Mouse (Mus musculus): ENCODE measurements around the gene Slc9b1. TPM values are rescaled to one million over a fixed set of nuclear protein-coding genes. Genes with fewer than 3 reads are reported as not detected.

The Slc9b1 gene
- polyA plus RNA-seq, 1 experiment from 2014 or later: 0.17 TPM

DNA sequence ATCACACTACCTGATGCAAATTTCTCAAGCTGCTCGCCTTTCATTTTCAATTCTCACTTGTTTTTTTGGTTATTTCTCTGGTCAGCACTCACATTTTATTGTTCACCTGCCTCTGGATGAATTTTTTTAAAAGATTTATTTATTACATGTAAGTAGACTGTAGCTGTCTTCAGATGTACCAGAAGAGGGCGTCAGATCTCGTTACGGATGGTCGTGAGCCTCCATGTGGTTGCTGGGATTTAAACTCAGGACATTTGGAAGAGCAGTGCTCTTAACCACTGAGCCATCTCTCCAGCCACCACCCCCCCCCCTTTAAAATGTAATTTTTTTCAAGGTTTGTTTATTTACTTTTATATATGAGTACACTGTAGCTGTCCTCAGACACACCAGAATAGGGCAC is 56.0 kb downstream of the Slc9b1 start:
- Histone ChIP-seq H3K4me2 (ENCODE audit: low read depth, low read length) (no peak overlapping the region), H3K9ac (ENCODE audit: low read depth, low read length) (no peak overlapping the region), H3K27ac (ENCODE audit: low read length) (no peak overlapping the region), H3K4me1 (ENCODE audit: control insufficient read depth, insufficient read depth, low read length) (no peaks in the 10 kb centered on the region), H3K9me3 (ENCODE audit: control insufficient read depth, low read length) (no peaks in the 10 kb centered on the region), H3K36me3 (ENCODE audit: control insufficient read depth, insufficient read depth, low read length) (peaks cover 3% of the 10 kb centered on the region; the same call in 1 of the 2 replicates), H3K27me3 (replicated peaks; ENCODE audit: control insufficient read depth, insufficient read depth, low read length) (no peaks in the 10 kb centered on the region), H3K4me3 (ENCODE audit: low read length) (no peak overlapping the region)
- WGBS: 79% methylated on average over 5 of the region's 5 CpGs
- ATAC-seq: no peak

DNA sequence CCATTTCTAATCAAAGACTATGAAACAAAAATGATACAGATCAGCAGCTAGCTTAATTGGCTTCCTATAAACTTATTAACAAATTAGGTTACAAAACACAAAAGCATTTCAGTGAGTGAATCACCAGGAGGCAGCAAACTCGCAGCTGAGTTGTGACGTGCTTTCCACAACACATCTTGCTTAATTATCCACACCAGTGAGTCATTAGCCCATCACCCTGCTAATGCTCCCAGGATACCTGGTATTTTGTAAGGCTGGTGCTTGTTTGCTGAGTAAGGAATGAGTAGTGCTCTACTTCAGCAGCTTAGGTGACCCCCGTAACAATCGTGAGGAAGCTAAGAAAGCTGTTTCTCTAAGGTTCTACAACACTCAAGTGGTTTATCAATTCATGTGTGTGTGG is 56.8 kb downstream of the Slc9b1 start:
- H3K27me3 ChIP-seq (replicated peaks; ENCODE audit: control insufficient read depth, insufficient read depth, low read length): no peaks in the 10 kb centered on the region
- H3K4me2 ChIP-seq (ENCODE audit: low read depth, low read length): no peak overlapping the region
- ATAC-seq: no peak
- no peak overlapping the region for H3K9ac ChIP-seq (ENCODE audit: low read depth, low read length)
- 82% methylated on average over 4 of the region's 4 CpGs for WGBS
- H3K36me3 ChIP-seq (ENCODE audit: control insufficient read depth, insufficient read depth, low read length): peaks cover 6% of the 10 kb centered on the region
- H3K9me3 ChIP-seq (ENCODE audit: control insufficient read depth, low read length): peaks cover 4% of the 10 kb centered on the region; the same call in 1 of the 2 replicates
- H3K4me3 ChIP-seq (ENCODE audit: low read length): no peak overlapping the region
- H3K4me1 ChIP-seq (ENCODE audit: control insufficient read depth, insufficient read depth, low read length): no peaks in the 10 kb centered on the region
- H3K27ac ChIP-seq (ENCODE audit: low read length): no peak overlapping the region

DNA sequence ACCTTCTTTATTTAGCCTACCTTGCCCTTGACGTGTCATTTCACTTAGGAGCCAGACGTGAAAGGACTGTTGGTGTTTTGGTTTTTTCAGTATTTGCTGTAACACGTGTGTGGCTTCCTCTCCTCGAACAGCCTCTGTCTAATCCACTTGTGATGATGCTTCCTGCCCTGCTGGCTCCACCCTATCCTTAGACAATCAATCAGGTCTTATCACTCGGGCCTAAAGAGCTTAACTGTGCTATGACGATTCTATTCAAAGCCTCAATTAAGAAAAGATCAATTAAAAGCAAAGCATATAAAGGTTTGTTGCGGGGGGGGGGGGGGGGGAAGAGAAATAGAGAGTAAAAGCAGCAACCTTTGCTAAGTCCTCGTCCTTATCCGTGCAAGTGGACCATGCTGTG is 59.5 kb downstream of the Slc9b1 start:
- no peaks in the 10 kb centered on the region for H3K4me1 ChIP-seq (ENCODE audit: control insufficient read depth, insufficient read depth, low read length)
- H3K4me3 ChIP-seq (ENCODE audit: low read length): no peak overlapping the region
- no peak overlapping the region for H3K4me2 ChIP-seq (ENCODE audit: low read depth, low read length)
- H3K9me3 ChIP-seq (ENCODE audit: control insufficient read depth, low read length): peaks cover 5% of the 10 kb centered on the region; the same call in 1 of the 2 replicates
- no peak overlapping the region for H3K9ac ChIP-seq (ENCODE audit: low read depth, low read length)
- H3K36me3 ChIP-seq (ENCODE audit: control insufficient read depth, insufficient read depth, low read length): peaks cover 15% of the 10 kb centered on the region
- no peak overlapping the region for H3K27ac ChIP-seq (ENCODE audit: low read length)
- ATAC-seq: no peak
- H3K27me3 ChIP-seq (replicated peaks; ENCODE audit: control insufficient read depth, insufficient read depth, low read length): no peaks in the 10 kb centered on the region
- 71% methylated on average over 8 of the region's 9 CpGs for WGBS

DNA sequence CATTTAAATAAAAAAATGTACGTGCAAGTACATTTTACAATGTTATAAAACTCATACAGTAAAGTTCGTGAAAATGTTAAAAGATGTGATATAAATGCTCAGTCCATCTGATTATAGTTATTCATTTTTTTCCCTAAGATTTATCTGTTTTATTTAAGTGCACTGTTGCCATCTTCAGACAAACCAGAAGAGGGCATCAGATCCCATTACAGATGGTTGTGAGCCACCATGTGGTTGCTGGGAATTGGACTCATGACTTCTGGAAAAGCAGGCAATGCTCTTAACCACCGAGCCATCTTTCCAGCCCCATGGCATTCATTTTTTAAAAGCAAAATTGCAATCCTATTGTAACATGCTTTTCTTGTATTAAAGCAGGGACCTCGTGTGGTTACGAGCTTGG is 61.4 kb downstream of the Slc9b1 start:
- H3K4me2 ChIP-seq (ENCODE audit: low read depth, low read length): no peak overlapping the region
- WGBS: 95% methylated on average over 5 of the region's 5 CpGs
- H3K36me3 ChIP-seq (ENCODE audit: control insufficient read depth, insufficient read depth, low read length): peaks cover 15% of the 10 kb centered on the region
- ATAC-seq: no peak
- no peak overlapping the region for H3K4me3 ChIP-seq (ENCODE audit: low read length)
- no peak overlapping the region for H3K9ac ChIP-seq (ENCODE audit: low read depth, low read length)
- no peak overlapping the region for H3K27ac ChIP-seq (ENCODE audit: low read length)
- H3K27me3 ChIP-seq (replicated peaks; ENCODE audit: control insufficient read depth, insufficient read depth, low read length): no peaks in the 10 kb centered on the region
- peaks cover 5% of the 10 kb centered on the region; the same call in 1 of the 2 replicates for H3K9me3 ChIP-seq (ENCODE audit: control insufficient read depth, low read length)
- peaks cover 6% of the 10 kb centered on the region for H3K4me1 ChIP-seq (ENCODE audit: control insufficient read depth, insufficient read depth, low read length)

DNA sequence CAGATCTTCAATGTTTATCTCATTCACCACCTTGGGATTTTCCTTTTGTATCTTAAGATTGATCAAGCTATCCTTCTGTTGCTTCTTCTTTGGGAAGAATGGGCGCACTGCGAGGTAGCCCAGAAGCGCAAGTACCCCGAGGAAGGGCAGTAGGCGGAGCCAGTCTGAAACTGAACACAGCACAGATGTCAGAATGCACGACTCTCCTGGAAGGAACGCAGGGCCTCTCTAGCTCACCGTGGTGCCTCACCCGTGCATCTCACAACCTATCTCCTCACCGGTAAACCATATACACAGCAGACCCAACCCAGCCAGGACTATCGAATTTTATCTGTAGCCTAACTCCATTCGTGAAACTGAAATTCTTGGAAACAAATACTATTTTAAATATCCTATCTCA is 63.2 kb downstream of the Slc9b1 start:
- no peaks in the 10 kb centered on the region for H3K27me3 ChIP-seq (replicated peaks; ENCODE audit: control insufficient read depth, insufficient read depth, low read length)
- 87% methylated on average over 12 of the region's 12 CpGs for WGBS
- no peak overlapping the region for H3K9ac ChIP-seq (ENCODE audit: low read depth, low read length)
- no peak for ATAC-seq
- no peak overlapping the region for H3K4me2 ChIP-seq (ENCODE audit: low read depth, low read length)
- peaks cover 7% of the 10 kb centered on the region for H3K4me1 ChIP-seq (ENCODE audit: control insufficient read depth, insufficient read depth, low read length)
- no peak overlapping the region for H3K4me3 ChIP-seq (ENCODE audit: low read length)
- H3K36me3 ChIP-seq (ENCODE audit: control insufficient read depth, insufficient read depth, low read length): peaks cover 12% of the 10 kb centered on the region
- peaks cover 5% of the 10 kb centered on the region; the same call in 1 of the 2 replicates for H3K9me3 ChIP-seq (ENCODE audit: control insufficient read depth, low read length)
- no peak overlapping the region for H3K27ac ChIP-seq (ENCODE audit: low read length)

DNA sequence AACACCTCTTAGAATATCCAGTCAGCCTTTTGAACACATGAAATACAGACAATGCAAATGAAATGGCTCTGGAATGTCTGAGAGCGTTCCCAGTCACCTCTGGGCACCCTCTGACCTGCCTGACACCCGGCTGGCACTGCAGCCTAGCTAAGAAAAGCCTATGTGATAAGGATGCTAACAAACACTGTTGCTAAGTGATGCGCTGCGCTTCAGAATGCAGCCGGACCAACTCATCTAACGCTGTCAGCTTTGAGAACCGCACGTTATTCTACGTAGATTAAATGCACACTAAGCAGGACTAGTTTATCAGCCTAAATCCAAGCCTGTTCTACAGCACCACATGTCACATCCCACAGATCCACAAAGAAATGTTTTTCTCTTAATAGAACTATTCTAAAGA is 64.0 kb downstream of the Slc9b1 start:
- Histone ChIP-seq H3K9ac (ENCODE audit: low read depth, low read length) (no peak overlapping the region), H3K27me3 (replicated peaks; ENCODE audit: control insufficient read depth, insufficient read depth, low read length) (no peaks in the 10 kb centered on the region), H3K4me1 (ENCODE audit: control insufficient read depth, insufficient read depth, low read length) (peaks cover 7% of the 10 kb centered on the region), H3K36me3 (ENCODE audit: control insufficient read depth, insufficient read depth, low read length) (peaks cover 12% of the 10 kb centered on the region), H3K4me3 (ENCODE audit: low read length) (no peak overlapping the region), H3K27ac (ENCODE audit: low read length) (no peak overlapping the region), H3K9me3 (ENCODE audit: control insufficient read depth, low read length) (peaks cover 5% of the 10 kb centered on the region; the same call in 1 of the 2 replicates), H3K4me2 (ENCODE audit: low read depth, low read length) (no peak overlapping the region)
- no peak for ATAC-seq
- WGBS: 62% methylated on average over 9 of the region's 9 CpGs

DNA sequence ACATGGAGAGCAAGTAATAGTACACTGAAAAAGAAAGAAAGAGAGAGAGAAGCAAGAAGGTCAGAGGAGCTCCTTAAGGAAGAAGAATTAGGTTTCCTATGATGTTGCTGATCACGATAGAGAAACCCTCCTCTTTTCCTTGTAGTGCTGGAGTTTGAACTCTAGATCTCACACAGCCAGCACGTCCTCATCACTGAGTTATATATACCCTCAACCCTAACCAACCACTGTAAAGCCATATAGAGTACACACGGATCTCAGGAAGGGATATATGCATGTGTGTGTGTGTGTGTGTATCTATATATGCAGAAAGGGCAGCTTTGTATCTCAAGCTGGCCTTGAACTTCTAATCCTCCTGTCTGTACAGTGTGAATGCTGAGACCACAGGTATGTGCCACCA is 69.4 kb downstream of the Slc9b1 start:
- H3K4me2 ChIP-seq (ENCODE audit: low read depth, low read length): no peak overlapping the region
- peak overlapping the region; percentile 14; the same call in 1 of the 2 replicates for H3K27ac ChIP-seq (ENCODE audit: low read length)
- H3K9me3 ChIP-seq (ENCODE audit: control insufficient read depth, low read length): no peaks in the 10 kb centered on the region
- peaks cover 15% of the 10 kb centered on the region for H3K4me1 ChIP-seq (ENCODE audit: control insufficient read depth, insufficient read depth, low read length)
- peak; percentile 83 for ATAC-seq
- no peak overlapping the region for H3K9ac ChIP-seq (ENCODE audit: low read depth, low read length)
- 59% methylated on average over 3 of the region's 3 CpGs for WGBS
- H3K27me3 ChIP-seq (replicated peaks; ENCODE audit: control insufficient read depth, insufficient read depth, low read length): no peaks in the 10 kb centered on the region
- H3K4me3 ChIP-seq (ENCODE audit: low read length): no peak overlapping the region
- H3K36me3 ChIP-seq (ENCODE audit: control insufficient read depth, insufficient read depth, low read length): peaks cover 2% of the 10 kb centered on the region; the same call in 1 of the 2 replicates

DNA sequence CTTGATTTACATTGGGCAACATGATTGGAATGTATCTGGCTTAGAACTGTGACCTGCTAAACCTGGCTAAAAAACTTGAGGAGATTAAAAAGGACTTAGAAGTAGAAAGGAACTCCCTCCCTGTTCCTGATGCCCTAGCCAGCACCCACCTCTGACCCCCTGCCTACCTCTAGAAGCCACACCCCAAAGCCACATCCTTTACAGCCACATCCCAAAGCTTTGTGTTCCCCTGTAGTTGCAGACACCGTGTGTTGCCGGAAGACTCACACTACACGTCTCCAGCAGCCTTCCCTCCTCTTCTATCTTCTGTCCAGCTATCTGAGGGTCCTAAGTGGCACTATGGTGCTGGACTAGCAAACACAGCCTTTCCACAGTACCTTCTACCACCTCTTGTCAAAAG is 70.0 kb downstream of the Slc9b1 start:
- no peak overlapping the region for H3K4me2 ChIP-seq (ENCODE audit: low read depth, low read length)
- no peak for ATAC-seq
- H3K27ac ChIP-seq (ENCODE audit: low read length): peak overlapping the region; percentile 14; the same call in 1 of the 2 replicates

DNA sequence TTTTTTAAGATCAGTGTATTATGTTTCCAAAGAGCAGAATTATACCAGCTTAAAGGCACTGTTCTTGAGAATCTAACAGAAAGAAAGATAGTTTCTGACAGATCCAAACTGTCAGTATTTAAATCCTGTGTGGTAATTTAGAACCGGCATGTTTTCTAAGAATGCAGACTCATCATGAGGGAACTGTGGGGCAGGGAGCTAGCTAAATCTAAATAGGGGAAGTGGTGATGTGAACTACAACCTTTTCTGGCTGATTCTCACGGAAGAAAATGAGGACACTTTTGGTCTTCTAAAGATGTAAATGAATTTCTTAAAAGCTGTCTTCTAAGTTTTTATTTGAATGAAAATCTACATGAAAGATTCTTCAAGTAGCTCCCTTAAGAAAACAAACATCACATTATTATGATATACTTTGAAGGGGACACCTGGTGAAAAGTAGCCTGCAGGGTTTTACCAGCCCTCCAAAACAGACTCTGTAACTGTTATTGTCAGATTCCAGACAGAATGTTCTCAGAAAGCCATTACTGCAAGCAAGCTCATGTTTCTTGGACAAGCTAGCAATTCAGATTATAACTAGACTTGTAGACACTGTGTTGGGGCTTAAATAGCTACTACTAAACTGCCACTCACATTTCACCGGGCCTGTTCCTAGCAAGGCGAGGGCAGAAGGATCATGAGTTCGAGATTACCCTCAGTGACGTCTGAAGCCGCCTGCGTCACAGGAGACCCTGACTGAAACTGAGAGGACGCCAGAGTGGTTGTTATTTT is 72.9 kb downstream of the Slc9b1 start:
- no peak overlapping the region for H3K27ac ChIP-seq (ENCODE audit: low read length)

More for the DNA sequence above, 70.0 kb downstream of the Slc9b1 start:
- Histone ChIP-seq H3K27me3 (replicated peaks; ENCODE audit: control insufficient read depth, insufficient read depth, low read length) (no peaks in the 10 kb centered on the region), H3K4me1 (ENCODE audit: control insufficient read depth, insufficient read depth, low read length) (peaks cover 15% of the 10 kb centered on the region), H3K9ac (ENCODE audit: low read depth, low read length) (no peak overlapping the region), H3K36me3 (ENCODE audit: control insufficient read depth, insufficient read depth, low read length) (peaks cover 2% of the 10 kb centered on the region; the same call in 1 of the 2 replicates), H3K9me3 (ENCODE audit: control insufficient read depth, low read length) (no peaks in the 10 kb centered on the region), H3K4me3 (ENCODE audit: low read length) (no peak overlapping the region)
- 83% methylated on average over 3 of the region's 3 CpGs for WGBS

DNA sequence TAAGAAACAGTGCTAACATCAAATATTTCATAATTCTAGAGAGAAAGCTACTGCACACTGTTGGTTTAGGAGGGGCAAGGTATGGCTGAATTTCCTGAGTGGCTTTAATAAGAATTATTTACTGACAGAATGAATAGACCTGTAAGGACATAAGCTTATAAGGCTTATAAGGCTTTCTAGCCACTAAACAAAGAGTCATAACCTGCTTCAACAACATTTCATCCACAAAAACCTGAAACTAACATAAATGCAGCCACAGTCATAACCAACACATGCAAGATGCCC is 73.4 kb downstream of the Slc9b1 start:
- Histone ChIP-seq H3K9ac (ENCODE audit: low read depth, low read length) (no peak overlapping the region), H3K9me3 (ENCODE audit: control insufficient read depth, low read length) (no peaks in the 10 kb centered on the region), H3K36me3 (ENCODE audit: control insufficient read depth, insufficient read depth, low read length) (peaks cover 2% of the 10 kb centered on the region; the same call in 1 of the 2 replicates), H3K4me3 (ENCODE audit: low read length) (no peak overlapping the region), H3K4me2 (ENCODE audit: low read depth, low read length) (no peak overlapping the region), H3K4me1 (ENCODE audit: control insufficient read depth, insufficient read depth, low read length) (peaks cover 9% of the 10 kb centered on the region), H3K27me3 (replicated peaks; ENCODE audit: control insufficient read depth, insufficient read depth, low read length) (no peaks in the 10 kb centered on the region), H3K27ac (ENCODE audit: low read length) (no peak overlapping the region)
- no peak for ATAC-seq

More for the DNA sequence above, 72.9 kb downstream of the Slc9b1 start:
- Histone ChIP-seq H3K27me3 (replicated peaks; ENCODE audit: control insufficient read depth, insufficient read depth, low read length) (no peaks in the 10 kb centered on the region), H3K4me1 (ENCODE audit: control insufficient read depth, insufficient read depth, low read length) (peaks cover 9% of the 10 kb centered on the region), H3K4me2 (ENCODE audit: low read depth, low read length) (no peak overlapping the region), H3K9me3 (ENCODE audit: control insufficient read depth, low read length) (no peaks in the 10 kb centered on the region), H3K9ac (ENCODE audit: low read depth, low read length) (no peak overlapping the region), H3K4me3 (ENCODE audit: low read length) (no peak overlapping the region), H3K36me3 (ENCODE audit: control insufficient read depth, insufficient read depth, low read length) (peaks cover 2% of the 10 kb centered on the region; the same call in 1 of the 2 replicates)
- 90% methylated on average over 9 of the region's 9 CpGs for WGBS
- ATAC-seq: no peak

Data from intestine, embryonic 16.5 days (tissue).